Mouse (Mus musculus) ES-CJ7 (cell line): ENCODE measurements around the gene Slc1a5.
A peak's percentile ranks its signal among the peaks of the same experiment; 100 is the strongest.

Experiments used
- DNase-seq: peaks from one replicate; pipeline ENCODE4 v3.0.0; 2011; ENCODE audit warnings: low read depth, low spot score

The Slc1a5 gene

GRCm38 (mm10) chr7:16819794-16820193 lies 38.7 kb downstream of the Slc1a5 start:
- no peak for DNase-seq

DNA sequence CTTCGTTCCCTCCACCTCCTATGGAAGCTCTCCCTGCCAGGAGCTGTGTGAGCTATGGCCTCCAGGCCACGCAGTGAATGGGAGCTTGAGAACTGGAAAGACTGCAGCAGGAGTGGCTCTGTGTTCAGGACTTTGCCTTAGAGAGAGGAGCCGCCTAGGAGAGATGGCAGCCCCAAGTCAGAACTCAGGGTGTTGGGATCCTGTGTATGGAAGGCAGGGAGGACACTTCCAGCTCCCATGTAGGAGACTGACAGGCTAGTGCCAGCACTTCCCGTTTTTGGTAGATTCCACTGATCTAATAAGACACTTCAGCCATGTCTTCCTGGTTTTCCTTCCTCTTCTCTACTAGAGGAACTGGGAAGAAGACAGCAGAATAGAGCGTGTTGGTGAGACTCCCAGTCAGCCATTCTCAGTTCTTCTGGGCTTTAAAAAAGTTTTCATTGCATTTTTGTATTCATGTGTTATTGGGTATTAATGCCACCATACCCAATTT lies 39.2 kb downstream of the Slc1a5 start:
- no peak for DNase-seq

- no peak for DNase-seq
Measured at GRCm38 (mm10) chr7:16821091-16821490, 40.0 kb downstream of the Slc1a5 start.

DNA sequence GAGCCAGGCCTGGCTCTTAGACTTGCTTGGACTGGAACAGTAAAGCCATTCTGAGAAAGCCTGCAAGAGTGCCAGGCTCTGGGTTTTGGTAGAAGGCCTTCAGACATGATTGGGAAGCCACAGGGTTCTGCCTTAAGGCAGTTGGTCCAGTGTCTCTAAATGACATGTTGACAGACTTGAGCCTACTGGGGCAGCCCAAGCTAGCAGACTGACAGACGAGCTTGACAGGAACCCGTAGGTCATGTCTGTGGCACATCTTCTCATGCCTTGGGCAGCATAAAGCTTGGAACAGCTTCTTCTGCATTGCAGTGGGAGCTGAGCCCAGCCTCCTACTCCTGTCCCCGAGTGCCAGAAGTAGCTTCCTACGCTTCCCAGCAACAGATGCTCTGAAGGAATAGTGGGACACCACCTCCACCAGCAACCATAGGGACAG lies 40.5 kb downstream of the Slc1a5 start:
- DNase-seq: no peak

GRCm38 (mm10) chr7:16823734-16824133 lies 42.6 kb downstream of the Slc1a5 start:
- DNase-seq: no peak

- DNase-seq: no peak
Measured at GRCm38 (mm10) chr7:16825785-16826184, 44.6 kb downstream of the Slc1a5 start.

DNA sequence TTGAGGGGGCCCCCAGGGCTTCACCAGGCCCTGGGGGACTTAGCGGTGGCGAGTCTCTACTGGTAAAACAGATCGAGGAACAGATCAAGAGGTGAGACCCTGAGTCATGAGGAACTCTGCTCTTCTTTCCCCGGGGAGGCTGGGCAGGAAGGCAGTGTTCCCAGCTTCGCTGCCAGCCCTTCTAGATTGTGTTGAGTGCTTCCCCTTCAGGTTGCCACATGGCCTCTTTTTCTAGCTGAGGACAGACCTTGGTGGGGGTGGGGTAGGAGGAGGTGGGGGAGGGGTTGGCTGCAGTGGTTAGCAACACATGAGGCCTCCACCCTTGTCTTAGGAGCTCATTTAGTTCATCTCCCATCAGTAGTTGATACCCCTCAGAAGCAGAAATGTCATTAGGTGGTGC lies 45.4 kb downstream of the Slc1a5 start:
- DNase-seq: no peak

DNA sequence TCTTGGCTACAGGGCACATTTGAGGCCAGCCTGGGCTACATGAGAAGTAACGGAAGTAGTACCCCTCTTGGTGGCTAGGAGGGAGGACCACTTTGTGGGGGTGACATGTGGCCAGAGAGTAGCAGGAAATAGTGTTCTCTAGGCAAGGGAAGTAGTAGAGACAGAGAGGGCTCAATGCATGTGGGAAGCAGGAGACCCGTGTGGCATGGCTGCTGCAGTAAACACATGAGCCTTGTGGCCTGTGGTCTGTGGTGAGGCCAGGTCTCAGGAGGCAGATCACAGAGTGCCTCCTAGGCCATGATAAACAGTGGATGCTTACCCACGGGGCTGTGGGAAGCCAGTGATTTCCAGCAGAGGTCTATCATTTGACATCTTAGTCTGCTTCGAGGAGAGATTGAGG lies 46.1 kb downstream of the Slc1a5 start:
- DNase-seq: no peak

GRCm38 (mm10) chr7:16830449-16830848 lies 49.3 kb downstream of the Slc1a5 start:
- no peak for DNase-seq

DNA sequence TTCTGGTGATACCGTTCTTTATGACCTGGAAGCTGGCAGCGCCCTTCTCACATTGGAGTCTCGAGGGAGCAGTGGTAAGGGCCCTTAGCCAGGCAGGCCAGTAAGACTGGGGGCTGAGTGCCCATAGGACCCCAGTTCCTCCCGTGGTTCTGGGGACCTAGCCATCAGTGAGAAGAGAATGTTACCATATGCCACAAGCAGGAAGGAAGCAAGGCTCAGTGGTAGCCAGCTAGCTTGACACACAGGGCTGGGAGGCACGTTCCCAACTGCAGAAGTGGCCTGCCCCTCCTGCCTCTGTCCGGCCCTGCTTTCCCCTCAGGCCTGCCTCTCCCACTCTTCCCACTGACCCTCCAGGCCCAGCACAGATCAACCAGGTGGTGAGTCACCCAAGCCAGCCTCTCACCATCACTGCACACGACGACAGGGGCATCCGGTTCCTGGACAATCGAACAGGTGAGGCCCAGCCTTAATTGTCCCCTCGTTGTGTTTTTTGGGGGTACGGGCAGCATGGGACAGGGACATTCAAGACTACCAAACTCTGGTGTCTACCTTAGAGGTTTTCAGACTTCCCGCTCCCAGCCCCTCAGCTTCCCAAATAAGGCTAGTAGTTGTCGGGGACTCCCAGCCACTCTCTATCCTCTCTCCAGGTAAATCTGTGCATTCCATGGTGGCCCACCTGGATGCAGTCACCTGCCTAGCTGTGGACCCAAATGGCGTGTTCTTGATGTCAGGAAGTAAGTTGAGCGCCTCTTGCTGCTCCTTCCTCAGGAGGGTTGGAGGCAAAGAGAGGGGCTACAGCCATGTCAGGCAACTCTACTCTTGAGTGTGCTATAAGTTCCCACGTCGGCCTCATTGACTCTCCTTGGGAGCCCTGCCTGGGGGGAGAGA lies 57.0 kb downstream of the Slc1a5 start:
- no peak for DNase-seq

GRCm38 (mm10) chr7:16838804-16839426 lies 57.8 kb downstream of the Slc1a5 start:
- no peak for DNase-seq

DNA sequence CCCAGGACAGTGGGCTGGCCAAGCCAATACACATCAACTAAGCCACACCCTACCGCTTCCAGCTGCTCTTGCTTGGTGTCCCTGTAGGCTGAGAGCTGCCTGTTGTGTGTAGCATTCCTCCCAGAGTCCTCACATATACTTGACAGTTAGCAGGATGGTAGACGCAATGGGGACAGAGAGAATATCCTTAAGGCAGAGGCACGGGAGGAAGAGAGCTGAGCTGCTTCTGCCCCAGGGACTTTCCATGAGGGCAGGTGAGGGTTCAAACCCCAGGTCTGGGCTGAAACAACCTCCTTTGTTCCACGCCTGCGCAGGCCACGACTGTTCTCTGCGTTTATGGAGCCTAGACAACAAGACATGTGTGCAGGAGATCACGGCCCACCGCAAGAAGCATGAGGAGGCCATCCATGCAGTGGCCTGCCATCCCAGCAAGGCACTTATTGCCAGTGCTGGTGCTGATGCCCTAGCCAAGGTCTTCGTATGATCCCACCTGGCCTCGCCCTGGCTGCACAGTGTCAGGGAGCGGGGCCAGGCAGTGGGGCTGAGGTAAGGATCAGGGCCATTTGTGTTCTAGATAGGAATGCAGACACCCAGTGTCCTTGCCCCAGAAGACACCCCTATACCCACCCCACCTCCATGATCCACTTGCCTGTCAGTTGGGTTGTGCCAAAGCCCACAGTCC lies 58.4 kb downstream of the Slc1a5 start:
- DNase-seq: no peak

DNA sequence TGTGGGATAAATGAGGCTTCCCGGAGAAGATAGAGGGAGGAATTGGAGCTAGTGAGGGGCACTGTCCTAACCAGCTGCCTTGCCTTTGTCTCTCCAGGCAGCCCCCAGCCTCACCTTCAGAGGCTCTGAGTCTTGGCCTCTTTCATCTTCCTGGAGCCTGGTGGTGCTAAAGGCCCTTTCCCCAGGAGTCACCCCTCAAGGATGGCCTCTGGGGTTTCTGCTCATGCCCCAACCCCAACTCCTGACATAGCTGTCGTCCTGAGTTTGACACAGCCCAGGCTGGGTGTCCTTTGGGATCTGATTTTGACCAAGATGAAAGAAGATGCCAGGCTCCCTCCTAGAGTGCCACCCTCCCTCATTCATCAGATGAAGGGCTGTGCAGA lies 59.0 kb downstream of the Slc1a5 start:
- DNase-seq: no peak

DNA sequence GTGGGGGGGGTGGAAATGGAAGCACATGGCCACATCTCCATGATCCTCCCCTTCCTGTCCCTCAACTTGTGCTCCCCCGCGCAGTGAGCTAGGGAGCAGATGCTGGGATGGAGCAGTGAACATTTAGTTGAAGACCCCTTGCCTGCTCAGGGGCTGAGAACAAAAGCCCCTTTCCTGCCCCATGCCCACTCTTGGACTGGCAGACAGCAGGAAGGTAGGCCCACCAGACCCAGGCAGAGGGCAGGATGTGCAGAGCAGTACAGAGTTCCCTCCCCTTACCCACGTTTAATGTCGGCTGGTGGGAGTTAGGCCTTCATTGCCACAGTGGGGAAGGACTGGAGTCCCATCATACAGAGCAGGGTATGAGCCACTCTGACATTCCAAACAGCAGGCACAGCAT lies 59.9 kb downstream of the Slc1a5 start:
- no peak for DNase-seq

DNA sequence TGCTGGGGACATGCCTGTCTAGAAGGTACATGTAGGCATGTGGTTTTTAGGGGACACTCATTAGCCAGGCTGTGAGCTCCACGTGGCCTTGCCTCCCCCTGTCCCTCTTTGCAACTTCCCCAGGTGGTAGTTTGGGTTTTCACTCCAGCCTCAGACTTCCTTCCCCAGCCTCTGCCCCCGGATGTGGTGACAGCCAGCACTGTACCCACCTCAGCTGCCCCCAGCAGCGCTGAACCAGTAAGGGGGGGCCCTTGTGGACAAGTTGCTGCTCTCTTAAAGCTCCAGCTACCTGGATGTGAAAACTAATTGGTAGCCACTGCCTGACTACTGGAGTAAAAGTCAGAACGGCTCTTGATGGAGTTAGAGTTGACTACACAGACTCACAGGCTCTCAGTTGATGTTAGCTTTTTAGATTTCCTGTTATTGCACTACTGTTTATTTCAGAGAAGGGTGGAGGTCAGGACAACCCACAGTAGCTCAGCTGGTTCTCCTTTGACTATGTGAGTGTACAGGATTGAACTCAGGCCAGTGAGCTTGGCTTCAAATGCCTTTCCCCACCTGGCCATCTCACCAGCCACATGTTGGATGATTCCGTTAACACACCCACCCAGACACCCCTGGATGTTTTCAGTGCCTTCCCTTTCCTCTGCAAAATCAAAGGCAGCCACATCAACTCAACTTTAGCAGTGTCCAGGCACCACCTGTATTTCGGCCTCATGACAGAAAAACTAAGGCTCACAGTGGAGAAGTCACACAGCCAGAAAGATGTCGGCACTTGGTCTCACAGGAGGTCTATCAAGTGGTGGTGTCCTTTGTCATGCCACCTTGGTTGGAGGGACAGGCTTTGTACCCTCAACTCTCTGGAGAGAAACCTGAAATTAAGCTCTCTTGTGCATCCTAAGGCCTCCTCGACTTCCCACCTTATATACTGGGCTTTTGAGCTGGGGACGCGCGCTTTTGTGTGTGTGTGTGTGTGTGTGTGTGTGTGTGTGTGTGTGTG lies 60.7 kb downstream of the Slc1a5 start:
- DNase-seq: no peak

- peak; percentile 69 for DNase-seq
Measured at GRCm38 (mm10) chr7:16842645-16843063, 61.5 kb downstream of the Slc1a5 start, which contains the start of gene Prkd2. Prkd2 (plus strand) TSS chr7:16842902.

DNA sequence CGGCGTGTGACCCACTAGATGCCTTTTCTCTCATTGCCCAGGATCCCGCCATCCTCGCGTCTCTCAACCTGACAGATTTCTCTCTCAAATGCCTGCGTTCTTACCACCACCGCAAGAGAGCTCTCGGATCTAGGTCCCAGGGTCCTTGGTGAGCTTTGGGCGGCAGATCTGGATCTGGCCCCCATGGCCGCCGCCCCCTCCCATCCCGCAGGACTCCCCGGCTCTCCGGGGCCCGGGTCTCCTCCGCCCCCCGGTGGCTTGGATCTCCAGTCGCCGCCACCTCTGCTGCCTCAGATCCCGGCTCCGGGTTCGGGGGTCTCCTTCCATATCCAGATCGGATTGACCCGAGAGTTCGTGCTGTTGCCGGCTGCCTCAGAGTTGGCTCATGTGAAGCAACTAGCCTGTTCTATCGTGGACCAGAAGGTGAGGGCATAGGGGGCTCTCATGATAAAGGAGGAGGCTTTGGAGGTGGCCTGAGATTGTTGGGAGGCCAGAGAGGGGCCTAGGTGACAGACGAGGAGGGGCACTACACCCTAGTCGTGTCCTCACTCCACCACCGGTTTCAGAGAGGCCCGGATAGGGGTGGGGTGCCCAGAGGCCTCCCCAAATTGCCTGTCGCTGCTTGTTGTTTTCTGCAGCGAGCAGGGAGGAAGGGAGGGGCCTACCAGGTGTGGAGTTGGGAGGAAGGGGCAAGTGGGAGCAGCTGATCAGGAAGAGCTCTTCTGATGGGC lies 62.5 kb downstream of the Slc1a5 start:
- no peak for DNase-seq

GRCm38 (mm10) chr7:16844696-16845071 lies 63.5 kb downstream of the Slc1a5 start:
- no peak for DNase-seq

GRCm38 (mm10) chr7:16845072-16845819 lies 64.1 kb downstream of the Slc1a5 start:
- peak; percentile 40 for DNase-seq

GRCm38 (mm10) chr7:16845820-16846167 lies 64.7 kb downstream of the Slc1a5 start:
- DNase-seq: no peak
